Mouse (Mus musculus): ENCODE measurements at regions not wholly inside any gene's neighbourhood (a gene's known extent, or its start where the extent isn't known, plus 50 kb on each side); places are given as distances from the start of the nearest gene placed in this dataset.
"Not testable (repeated sequence)": the region's sequence is repeated elsewhere in the genome, so short reads cannot be mapped to it uniquely, and the experiment has no call there.

DNA sequence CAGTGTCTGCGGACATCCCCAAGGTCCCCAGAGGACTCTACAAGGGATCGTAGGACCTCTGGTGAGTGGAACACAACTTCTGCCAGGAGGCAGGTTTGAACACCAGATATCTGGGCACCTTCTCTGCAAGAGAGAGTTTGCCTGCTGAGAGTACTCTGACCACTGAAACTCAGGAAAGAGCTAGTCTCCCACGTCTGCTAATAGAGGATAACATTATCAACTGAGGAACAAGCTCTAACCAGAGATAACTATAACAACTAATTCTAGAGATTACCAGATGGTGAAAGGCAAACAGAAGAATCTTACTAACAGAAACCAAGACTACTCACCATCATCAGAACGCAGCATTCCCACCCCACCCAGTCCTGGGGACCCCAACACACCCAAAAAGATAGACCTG is 415.1 kb downstream of the Sis start:
- not testable (repeated sequence) for H3K27ac ChIP-seq (ENCODE audit: insufficient read depth, low read depth, low read length); H3K36me3 ChIP-seq (ENCODE audit: control insufficient read depth, insufficient read depth, low read length); DNase-seq; H3K4me3 ChIP-seq (ENCODE audit: insufficient read depth, low read depth, low read length); H3K4me1 ChIP-seq (ENCODE audit: control insufficient read depth, insufficient read depth, low read length); H3K27me3 ChIP-seq (replicated peaks; ENCODE audit: control insufficient read depth, insufficient read depth, low read length)
- 86% methylated on average over 4 of the region's 4 CpGs for WGBS

DNA sequence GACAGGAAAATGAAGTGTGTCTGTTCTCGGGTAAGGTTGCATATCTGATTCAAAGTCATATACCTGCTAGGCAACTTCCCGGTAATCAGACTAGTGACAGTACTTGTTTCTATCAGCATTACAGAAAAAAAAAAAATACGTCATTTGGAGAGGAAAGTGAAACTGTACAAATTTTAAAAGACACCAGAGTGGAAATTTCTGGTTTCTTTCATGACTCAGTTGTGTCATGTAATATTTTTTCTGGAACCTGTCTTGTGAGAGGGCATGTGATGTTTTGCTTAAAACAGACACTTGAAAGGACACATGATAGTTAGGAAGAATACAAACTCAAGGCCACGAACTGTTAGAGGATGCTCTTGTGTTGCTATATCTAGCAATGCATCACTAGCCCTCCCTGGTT is 433.7 kb downstream of the Sis start:
- WGBS = 74% methylated on average over 4 of the region's 4 CpGs
- H3K4me3 ChIP-seq (ENCODE audit: insufficient read depth, low read depth, low read length) = no peak overlapping the region
- H3K27me3 ChIP-seq (replicated peaks; ENCODE audit: control insufficient read depth, insufficient read depth, low read length) = no peaks in the 10 kb centered on the region
- DNase-seq = no peak
- H3K27ac ChIP-seq (ENCODE audit: insufficient read depth, low read depth, low read length) = no peak overlapping the region
- no peak for TF ChIP-seq CTCF (conservative IDR thresholded peaks at IDR 0.05; ENCODE audit: insufficient read depth, insufficient read length, low read depth, low read length)
- no peak for TF ChIP-seq POLR2A (IDR thresholded peaks at IDR 0.05; ENCODE audit: low read depth, low read length)
- H3K4me1 ChIP-seq (ENCODE audit: control insufficient read depth, insufficient read depth, low read length) = no peaks in the 10 kb centered on the region
- no peaks in the 10 kb centered on the region for H3K36me3 ChIP-seq (ENCODE audit: control insufficient read depth, insufficient read depth, low read length)

DNA sequence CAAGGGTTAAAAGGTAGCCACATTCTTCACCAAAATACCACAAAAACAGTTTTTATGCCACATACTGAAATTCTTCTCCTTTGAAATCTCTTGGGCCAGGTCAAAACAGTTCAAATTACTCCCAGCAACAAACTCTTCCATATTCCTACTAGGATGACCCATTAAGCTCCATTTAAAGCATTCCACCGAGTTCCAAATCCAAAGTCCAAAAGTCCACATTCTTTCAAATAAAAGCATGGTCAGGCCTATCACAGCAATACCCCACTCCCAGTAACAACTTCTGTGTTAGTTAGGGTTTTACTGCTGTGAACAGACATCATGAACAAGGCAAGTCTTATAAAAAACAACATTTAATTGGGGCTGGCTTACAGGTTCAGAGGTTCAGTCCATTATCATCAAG is 441.9 kb downstream of the Sis start:
- DNase-seq = peak; percentile 58
- H3K36me3 ChIP-seq (ENCODE audit: control insufficient read depth, insufficient read depth, low read length); H3K4me1 ChIP-seq (ENCODE audit: control insufficient read depth, insufficient read depth, low read length); H3K27me3 ChIP-seq (replicated peaks; ENCODE audit: control insufficient read depth, insufficient read depth, low read length); H3K27ac ChIP-seq (ENCODE audit: insufficient read depth, low read depth, low read length); H3K4me3 ChIP-seq (ENCODE audit: insufficient read depth, low read depth, low read length): not testable (repeated sequence)
- WGBS = 51% methylated on average over 1 of the region's 1 CpGs

DNA sequence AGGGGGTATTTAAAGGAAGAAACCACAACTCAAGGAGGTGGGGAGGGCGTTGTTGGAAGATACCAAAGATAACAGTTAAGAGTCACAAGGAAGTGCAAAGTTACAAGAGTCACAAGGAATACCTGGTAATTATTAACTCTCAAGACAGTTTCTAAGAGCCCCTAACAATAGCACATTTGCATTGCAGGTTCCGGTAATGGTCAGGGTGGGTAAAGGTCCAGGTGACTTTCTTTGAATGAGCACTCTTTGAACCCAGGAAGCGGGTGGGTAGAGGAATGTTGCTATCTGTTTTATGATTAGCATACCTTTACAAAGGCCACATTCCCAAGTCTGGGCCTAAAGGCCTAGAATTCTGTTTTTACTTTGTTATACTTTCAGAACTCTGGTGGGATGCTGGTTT is 449.8 kb downstream of the Sis start:
- not testable (repeated sequence) for H3K4me3 ChIP-seq (ENCODE audit: insufficient read depth, low read depth, low read length); H3K4me1 ChIP-seq (ENCODE audit: control insufficient read depth, insufficient read depth, low read length); H3K27ac ChIP-seq (ENCODE audit: insufficient read depth, low read depth, low read length); H3K36me3 ChIP-seq (ENCODE audit: control insufficient read depth, insufficient read depth, low read length); H3K27me3 ChIP-seq (replicated peaks; ENCODE audit: control insufficient read depth, insufficient read depth, low read length)
- peak; percentile 12 for DNase-seq
- 67% methylated on average over 3 of the region's 3 CpGs for WGBS

DNA sequence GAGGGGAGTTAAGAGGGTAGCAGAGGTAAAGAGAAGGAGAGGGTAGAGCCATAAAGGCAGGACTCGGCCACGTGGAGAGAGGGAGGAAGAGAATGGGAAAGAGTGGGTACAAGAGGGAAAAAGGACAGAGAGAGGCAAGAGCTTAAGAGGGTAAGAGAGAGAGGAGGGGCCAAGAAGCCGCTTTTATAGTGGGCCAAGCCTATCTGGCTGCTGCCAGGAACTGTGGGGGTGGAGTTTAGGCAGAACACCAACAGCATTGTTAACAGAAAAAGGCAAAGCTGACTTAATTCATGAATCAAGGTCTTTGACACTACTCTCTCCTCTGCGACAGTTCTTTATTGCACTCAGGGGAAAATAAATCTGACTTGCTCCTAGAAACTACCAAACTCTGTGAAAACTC is 463.4 kb downstream of the Sis start:
- Histone ChIP-seq H3K27ac (ENCODE audit: insufficient read depth, low read depth, low read length) (no peak overlapping the region), H3K27me3 (replicated peaks; ENCODE audit: control insufficient read depth, insufficient read depth, low read length) (no peaks in the 10 kb centered on the region), H3K4me3 (ENCODE audit: insufficient read depth, low read depth, low read length) (no peak overlapping the region), H3K4me1 (ENCODE audit: control insufficient read depth, insufficient read depth, low read length) (no peaks in the 10 kb centered on the region), H3K36me3 (ENCODE audit: control insufficient read depth, insufficient read depth, low read length) (no peaks in the 10 kb centered on the region)
- WGBS = 44% methylated on average over 4 of the region's 4 CpGs
- TF ChIP-seq CTCF (conservative IDR thresholded peaks at IDR 0.05; ENCODE audit: insufficient read depth, insufficient read length, low read depth, low read length) (no peak), POLR2A (IDR thresholded peaks at IDR 0.05; ENCODE audit: low read depth, low read length) (no peak)
- no peak for DNase-seq

DNA sequence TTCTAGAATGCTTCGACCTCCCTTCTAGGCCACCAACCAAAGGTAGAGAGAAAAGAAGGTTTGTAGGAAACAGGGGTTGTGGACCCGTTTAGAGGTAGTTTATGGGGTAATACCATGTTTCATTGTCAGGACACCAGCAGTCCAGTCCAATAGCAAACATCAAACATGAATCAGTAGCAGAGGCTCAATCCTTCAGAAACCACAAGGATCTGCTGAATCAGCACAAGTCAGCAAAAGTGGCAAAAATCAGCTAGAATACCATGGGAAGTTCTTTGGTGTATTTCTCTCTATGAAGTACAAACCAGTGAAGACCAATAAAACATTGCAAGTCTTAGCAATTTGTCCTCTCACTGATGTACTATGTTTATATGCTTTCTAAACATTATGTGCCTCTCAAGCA is 465.9 kb downstream of the Sis start:
- Histone ChIP-seq H3K4me1 (ENCODE audit: control insufficient read depth, insufficient read depth, low read length) (no peaks in the 10 kb centered on the region), H3K27me3 (replicated peaks; ENCODE audit: control insufficient read depth, insufficient read depth, low read length) (no peaks in the 10 kb centered on the region), H3K27ac (ENCODE audit: insufficient read depth, low read depth, low read length) (no peak overlapping the region), H3K4me3 (ENCODE audit: insufficient read depth, low read depth, low read length) (no peak overlapping the region), H3K36me3 (ENCODE audit: control insufficient read depth, insufficient read depth, low read length) (no peaks in the 10 kb centered on the region)
- TF ChIP-seq POLR2A (IDR thresholded peaks at IDR 0.05; ENCODE audit: low read depth, low read length) (no peak), CTCF (conservative IDR thresholded peaks at IDR 0.05; ENCODE audit: insufficient read depth, insufficient read length, low read depth, low read length) (no peak)
- 68% methylated on average over 2 of the region's 2 CpGs for WGBS
- DNase-seq = no peak

DNA sequence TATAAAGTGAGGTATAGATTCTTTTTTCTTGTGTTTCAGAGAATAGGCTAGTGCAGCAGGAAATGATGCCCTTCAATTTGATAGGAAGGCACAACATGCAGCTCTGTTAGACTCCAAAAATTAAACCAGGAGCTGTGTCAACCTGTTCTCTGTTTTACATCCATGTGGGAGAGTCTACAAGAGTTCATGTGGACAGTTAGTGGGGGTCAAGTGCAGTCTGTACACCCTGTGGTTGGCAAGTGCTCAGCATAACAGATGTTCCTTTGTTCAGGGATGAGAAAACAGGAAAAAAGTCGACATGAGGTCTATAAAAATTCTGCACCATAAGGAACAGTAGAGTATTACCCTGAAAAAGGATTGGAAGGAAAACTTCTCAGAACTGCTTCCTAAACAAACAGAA is 512.3 kb downstream of the Sis start:
- no peak for DNase-seq
- Histone ChIP-seq H3K4me1 (ENCODE audit: control insufficient read depth, insufficient read depth, low read length) (no peaks in the 10 kb centered on the region), H3K27ac (ENCODE audit: insufficient read depth, low read depth, low read length) (no peak overlapping the region), H3K4me3 (ENCODE audit: insufficient read depth, low read depth, low read length) (no peak overlapping the region), H3K36me3 (ENCODE audit: control insufficient read depth, insufficient read depth, low read length) (no peaks in the 10 kb centered on the region), H3K27me3 (replicated peaks; ENCODE audit: control insufficient read depth, insufficient read depth, low read length) (no peaks in the 10 kb centered on the region)
- TF ChIP-seq POLR2A (IDR thresholded peaks at IDR 0.05; ENCODE audit: low read depth, low read length) (no peak), CTCF (conservative IDR thresholded peaks at IDR 0.05; ENCODE audit: insufficient read depth, insufficient read length, low read depth, low read length) (no peak)
- WGBS = 17% methylated on average over 1 of the region's 1 CpGs
